Mouse (Mus musculus) cerebellum, postnatal 36 days (tissue): ENCODE measurements around the gene Usp4.
"Not testable (repeated sequence)": the region's sequence is repeated elsewhere in the genome, so short reads cannot be mapped to it uniquely, and the experiment has no call there.

Experiments used
- DNase-seq, 2 experiments: peaks; one replicate each; pipeline ENCODE4 v3.0.0; 2021 to 2022; ENCODE audit warnings: mixed read lengths in 2 of 2

Gene Usp4

DNA sequence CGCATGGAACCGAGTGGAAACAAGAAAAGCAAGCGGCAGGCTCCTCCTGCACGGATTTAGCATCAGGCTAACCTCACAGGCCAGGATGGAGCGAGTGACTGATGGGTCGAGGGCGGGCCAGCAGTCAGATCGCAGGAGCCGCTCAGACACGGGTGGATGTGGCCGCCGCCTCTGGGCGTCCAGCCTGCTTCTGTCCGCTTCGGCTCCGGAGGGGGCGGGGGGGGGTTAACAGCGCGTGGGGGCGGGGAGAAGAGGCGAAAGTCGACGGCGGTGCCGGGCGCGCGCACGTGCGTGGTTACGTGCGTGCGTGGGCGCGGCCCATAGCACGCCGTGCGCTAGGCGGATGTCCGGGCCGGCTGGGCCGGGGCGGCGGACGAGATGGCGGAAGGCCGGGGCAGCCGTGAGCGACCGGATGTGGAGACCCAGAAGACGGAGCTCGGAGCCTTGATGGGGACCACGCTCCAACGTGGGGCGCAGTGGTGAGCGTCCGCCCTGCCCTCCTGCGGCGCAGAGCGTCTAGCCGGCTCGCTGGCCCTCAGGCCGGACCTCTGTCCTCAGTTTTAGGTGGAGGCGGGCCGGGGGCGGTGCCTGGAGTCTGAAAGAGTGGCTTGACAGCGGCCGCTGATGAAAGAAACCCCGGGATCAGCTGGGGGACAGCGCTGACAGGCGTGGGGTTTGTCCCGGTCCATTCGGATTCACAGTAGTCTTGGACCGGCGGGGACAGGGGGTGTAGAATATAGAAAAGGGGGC is at the start of gene Usp4:
Usp4 (plus strand) TSS at position 314 of the 750 bp plus-strand sequence.
- peak; percentile 84 to 90 for DNase-seq

DNA sequence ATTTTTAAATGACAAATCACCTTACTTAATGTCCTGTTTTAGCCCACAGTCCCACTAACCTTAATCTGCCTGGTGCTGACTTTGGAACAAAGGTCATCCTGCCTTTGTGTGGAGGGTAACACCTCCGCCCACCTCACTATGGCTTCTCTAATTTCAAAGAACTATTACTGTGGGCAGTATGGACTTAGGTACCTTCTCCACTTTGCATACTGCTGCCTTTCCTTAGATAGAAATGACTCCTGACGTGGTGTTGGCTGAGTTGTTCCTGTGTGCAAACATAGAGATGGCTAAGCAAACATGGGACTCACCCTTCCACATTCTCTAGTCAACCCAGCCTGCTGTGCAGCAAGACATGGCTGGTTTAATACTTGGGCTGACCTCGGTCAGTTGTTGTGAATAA is 45.8 kb upstream of the Usp4 start:
- no peak for DNase-seq

DNA sequence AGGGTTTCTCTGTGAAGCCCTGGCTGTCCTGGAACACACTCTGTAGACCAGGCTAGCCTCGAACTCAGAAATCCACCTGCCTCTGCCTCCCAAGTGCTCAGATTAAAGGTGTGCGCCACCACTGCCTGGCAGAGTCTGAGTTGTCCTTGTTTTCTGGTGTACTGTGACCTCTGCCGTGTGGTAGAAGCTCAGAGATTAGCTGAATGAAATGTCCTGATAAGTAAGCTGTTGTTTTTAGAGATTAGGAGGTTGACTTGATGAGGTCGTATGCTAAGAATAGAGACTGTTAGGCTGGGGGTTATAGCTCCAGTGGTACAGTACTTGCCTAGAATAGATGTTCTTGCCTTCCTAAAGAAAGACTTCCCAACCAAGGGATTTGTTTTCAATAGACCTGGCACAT is 42.9 kb upstream of the Usp4 start:
- DNase-seq = no peak

DNA sequence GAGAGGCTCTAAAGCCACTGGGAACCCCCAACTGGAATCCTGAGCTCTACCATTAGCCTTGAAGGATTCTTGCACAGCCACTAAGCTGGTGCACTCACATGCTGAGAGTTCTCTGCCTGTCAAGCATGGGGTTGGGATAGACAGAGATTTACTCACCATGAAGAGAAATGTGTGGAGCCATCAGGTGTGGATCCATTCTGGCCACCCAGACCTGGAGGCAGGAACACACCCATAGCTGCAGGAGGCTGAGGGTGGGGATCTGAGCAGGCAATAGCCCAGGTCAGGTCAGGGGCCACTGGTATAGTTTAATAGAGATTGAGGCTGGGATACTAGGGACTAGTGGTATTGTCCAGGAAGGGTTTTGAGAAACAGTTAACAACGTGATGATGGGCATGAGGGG is 42.5 kb upstream of the Usp4 start:
- DNase-seq = no peak

GRCm38 (mm10) chr9:108305629-108306520 is 41.8 kb upstream of the Usp4 start, which contains the start of the genes Rhoa and Tcta:
TSS of gene Rhoa (plus strand) at chr9:108306129.
TSS of gene Tcta (minus strand) at chr9:108306160.
- peak; percentile 97 to 99 for DNase-seq

DNA sequence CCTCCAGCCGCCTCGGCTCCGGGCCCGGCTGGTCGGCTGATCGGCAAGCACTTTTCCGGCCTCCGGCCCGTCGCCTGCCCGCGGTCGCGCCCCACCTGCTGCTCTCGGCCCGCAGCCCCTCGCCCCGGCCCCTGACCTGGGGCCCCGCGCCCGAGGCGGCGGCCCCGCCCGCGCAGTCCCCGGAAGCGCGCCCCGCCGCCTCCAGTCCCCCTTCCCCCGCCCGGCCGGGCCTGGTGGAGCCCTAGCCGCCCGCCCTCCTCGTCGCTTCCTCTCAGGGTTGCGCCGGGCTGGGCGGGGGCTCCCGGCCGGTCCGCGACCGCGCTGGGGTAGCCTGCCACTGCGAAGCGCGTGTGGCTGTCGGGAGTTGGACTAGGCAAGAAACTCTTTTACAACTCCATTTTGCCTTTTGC is 41.1 kb upstream of the Usp4 start:
- DNase-seq = peak in 1 of 2 experiments; percentile 74

DNA sequence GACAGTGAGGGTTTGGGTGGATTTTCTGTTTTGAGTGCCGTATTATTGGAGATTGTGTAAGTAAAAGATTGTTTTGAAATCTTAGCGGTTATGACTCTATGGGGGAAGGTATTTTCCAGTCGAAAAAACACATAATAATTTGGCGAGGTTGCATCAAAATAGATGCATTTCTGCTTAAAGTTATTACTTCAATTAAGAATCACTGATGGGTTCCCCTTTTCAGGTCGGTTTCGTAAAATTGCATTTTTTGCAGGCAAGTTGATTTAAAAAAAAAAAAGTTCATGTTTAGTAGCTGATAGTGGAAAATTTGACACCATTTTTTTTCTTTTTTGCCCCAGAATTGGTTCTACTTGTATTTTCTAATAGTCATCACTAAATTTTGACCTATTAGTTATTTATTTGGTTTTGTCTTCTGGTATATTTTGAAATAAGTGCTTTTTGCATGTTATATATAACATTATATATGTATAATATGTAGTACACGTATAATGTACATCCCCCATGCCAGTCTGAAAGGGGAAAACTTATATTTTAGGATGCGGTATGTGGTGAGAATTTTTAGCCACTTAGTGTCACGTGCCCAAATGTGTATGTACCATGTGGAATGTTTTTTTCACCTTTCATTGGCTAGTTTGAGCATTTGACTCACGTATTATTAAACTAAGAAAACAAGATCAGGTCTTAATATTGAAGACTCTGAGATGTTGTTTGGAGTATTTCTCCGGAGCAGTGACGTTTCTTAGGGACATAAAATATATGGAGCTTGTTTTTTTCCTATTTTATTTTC is 40.4 kb upstream of the Usp4 start:
- DNase-seq = no peak

DNA sequence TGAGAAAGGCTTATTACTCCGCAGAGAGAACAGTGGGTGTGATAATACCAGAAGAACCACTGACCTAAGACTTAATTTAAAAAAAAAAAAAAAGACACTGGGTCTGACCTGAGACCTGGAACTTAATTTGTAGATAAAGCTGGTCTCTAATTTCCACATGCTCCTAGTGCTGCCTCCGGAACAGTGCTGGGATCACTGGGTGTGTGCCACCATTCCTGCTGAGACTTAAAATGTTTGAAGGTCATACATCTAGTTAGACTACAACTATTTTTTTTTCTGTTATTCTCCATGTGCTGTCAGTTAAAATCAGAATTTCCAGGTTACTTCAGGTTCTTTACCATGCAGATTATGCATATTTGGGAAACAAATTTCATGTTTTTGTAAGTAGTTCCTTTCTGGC is 39.5 kb upstream of the Usp4 start:
- no peak for DNase-seq

- DNase-seq = no peak
Measured at GRCm38 (mm10) chr9:108317572-108317971, 30.1 kb upstream of the Usp4 start.

- DNase-seq = no peak
Measured at GRCm38 (mm10) chr9:108318462-108318861, 29.2 kb upstream of the Usp4 start.

GRCm38 (mm10) chr9:108322054-108322453 is 25.6 kb upstream of the Usp4 start:
- DNase-seq = not testable (repeated sequence)

GRCm38 (mm10) chr9:108324784-108325183 is 22.9 kb upstream of the Usp4 start:
- DNase-seq = peak in 1 of 2 experiments; percentile 32

DNA sequence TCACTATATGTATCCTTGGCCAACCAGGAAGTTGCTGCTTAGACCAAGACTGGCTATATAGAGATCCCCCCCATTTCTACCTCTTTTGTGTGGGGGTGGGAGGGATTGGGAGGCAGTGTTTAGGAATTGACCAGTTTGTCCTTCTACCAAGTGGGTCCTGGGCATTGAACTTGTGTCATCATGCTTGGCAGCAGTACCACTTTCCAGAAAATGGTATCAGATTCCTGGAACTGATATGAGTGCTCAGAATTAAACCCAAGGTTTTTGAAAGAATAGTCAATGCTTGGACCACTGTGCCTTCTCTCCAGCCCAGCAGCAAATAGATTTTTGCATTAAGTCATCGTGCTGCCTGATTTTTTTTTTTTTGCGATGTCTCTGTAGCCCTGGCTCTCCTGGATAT is 21.8 kb upstream of the Usp4 start:
- no peak for DNase-seq

- DNase-seq = no peak
Measured at GRCm38 (mm10) chr9:108337848-108338550, 9.7 kb upstream of the Usp4 start.

GRCm38 (mm10) chr9:108338551-108338885 is 9.1 kb upstream of the Usp4 start:
- DNase-seq = no peak

GRCm38 (mm10) chr9:108338886-108339781 is 8.5 kb upstream of the Usp4 start, which contains the start of gene Gpx1:
TSS of gene Gpx1 (plus strand) at chr9:108338903.
- peak; percentile 81 to 83 for DNase-seq

- peak; percentile 22 to 24 for DNase-seq
Measured at GRCm38 (mm10) chr9:108339886-108340257, 7.8 kb upstream of the Usp4 start.

- DNase-seq = no peak
Measured at GRCm38 (mm10) chr9:108340258-108341138, 7.2 kb upstream of the Usp4 start.

DNA sequence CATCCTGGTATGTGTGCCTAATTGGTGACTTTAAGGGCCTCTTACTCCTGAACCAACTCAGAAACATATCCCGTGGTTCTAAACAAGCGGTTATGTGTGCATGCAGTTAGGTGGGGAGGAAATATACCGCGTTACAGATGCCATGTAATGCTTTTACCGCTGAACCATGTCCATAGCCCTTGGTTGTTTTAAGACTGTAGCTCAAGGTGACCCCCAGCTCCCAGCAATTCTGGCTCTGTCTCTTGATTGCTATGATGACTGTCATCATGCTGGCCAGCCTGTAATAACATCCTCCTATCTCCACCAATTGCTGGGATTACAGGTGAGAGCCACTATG is 6.5 kb upstream of the Usp4 start:
- DNase-seq = no peak

DNA sequence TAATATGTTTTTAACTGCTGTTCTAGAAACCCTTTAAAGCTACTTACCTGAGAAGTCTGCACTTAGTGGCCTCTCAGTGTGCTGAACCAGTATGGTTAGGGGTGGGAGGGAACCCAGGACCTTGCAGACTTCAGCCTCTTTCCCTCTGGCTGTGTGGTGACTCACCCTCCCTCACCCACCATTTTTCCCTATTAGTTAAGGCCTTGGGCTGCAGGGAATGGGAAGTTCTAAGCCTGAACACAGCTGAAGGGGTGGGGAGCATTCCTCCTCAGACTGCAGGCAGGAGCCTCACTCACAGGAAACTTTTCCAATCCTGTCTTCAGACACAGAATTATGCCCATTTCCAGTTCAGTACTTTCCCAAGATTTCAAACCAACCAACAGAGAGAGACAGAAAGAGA is 5.9 kb upstream of the Usp4 start:
- no peak for DNase-seq
